Mouse (Mus musculus) mouse embryonic stem cell (cell line): ENCODE results near the gene Mab21l3.

Experiments
- in situ Hi-C, 2 experiments: fragments of 300-500 bp; cut with MboI; formaldehyde crosslinking; loops; 1 replicate in 1 of 2; 3 replicates in 1 of 2; pipeline ENCODE4 v1.14.3; 2019 to 2020; ENCODE audit warnings: low sequenced_read_pairs in 2 of 2, low pct_unique_long_range_greater_than_20kb in 1 of 2, mixed read lengths in 1 of 2; ENCODE audit not compliant: unreplicated experiment in 1 of 2

The Mab21l3 gene

DNA sequence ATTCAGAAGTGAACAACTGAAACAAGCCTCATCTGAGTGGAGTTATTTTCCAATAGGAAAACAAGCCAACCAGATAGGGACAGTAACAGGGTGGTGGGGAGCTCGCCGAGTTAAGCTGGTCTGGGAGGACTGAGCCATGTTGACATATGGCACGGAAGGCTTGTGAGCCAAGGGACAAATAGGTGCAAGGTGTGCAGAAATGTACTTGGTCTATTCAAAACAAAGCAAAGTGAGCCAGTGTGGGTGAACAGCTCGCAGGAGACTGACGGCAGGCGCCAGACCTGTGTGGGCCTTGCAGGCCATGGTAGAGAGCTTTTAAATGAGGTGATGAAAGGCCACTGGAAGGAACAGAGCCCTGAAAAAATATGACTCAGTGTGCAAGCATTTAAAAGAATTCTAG lies 41.1 kb downstream of the Mab21l3 start:
- in situ Hi-C loops, result loop anchor here (10.0 to 25.0 kb wide), 2 partner anchors 313 to 495 kb away; no protein-coding TSS in a partner anchor

DNA sequence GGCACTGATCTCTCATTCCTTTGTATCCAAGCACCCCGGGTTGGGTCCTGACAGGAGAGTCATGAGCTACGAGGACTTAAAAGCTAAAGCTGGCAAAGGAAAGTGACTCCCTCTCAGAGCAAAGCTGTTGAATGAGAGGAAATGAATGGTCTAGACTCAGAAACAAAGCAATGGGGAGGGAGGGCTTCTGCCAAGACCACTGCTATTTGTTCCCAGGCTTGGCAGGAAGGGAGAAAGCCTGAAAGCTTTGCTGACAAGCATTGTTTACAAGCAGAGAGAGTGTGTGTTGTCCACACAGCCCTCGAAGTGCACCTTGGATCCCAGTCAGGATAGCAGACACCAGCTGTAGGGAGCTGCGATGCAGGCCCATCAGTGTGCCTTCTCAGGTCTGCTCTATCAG lies 41.8 kb downstream of the Mab21l3 start:
- in situ Hi-C loops, result loop anchor here (10.0 to 25.0 kb wide), 2 partner anchors 312 to 495 kb away; no protein-coding TSS in a partner anchor

DNA sequence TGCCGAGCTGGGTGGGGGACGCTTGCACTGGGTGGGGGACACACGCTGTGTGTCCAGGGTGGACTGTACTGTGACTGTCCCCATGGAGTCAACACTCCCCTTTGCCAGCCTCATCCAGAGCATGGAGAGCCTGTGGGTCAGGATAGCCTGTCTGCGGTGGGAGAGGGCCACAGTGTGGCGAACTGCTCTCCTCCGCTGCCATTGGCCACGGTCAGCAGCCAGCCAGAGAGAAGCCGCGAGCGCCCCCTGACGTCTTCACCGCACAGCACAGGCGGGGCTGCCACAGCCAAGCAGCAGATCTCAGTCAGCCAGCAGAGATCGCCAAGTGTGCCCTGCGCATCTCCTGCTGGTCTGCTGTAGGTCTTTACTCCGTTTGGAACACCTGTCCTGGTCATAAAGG lies 42.6 kb downstream of the Mab21l3 start:
- in situ Hi-C loops, result loop anchor here (10.0 to 25.0 kb wide), 2 partner anchors 311 to 494 kb away; no protein-coding TSS in a partner anchor

DNA sequence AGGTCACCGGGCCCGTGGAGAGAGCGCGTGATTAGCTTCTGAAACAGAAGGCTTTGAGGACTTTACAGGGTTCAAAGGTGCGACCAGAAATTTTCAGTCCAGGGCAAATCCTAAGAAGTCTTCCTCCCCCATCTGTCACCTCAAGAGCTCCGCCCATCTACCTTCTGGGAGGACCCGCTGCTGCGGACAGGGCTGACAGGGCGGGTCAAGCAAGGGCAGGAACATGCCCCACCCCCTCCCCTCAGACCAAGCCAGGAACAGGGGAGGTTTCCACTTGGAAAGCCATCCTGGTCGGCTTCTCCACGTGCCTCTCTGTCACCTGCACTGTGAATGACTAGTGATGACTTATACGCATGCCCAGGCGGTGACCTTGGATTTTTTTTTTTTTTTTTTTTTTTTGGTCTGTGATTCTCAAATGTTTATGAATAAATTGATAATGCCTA lies 43.2 kb downstream of the Mab21l3 start:
- in situ Hi-C loops, result loop anchor here (10.0 to 25.0 kb wide), 2 partner anchors 311 to 493 kb away; no protein-coding TSS in a partner anchor

DNA sequence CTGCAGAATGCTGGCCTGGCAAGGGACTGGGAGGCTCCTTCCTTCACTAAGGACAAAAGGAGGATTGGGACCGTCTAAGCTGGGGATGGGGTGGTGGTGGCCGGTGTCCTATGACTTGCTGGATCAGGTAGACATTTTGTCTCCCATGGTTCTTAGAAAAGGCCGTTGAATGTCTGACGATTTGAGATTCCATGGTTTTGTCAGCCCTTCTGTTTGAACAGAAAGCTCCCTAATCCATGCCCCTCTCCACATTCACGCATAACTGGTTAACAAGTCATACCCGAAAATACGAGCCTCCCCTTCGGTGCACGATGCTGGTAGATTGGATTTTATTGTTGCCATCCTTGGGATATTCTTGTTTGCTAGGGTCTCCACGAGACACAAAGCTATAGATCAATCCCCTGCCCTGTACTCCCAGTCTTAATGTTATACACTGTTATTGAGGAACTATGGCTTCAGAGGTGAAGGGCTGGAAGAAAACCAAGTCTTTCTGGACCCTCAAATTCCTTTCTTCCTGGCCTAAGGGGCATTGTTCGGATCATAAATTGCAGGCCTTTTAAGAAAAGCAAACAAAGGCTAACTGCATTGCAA lies 43.7 kb downstream of the Mab21l3 start:
- in situ Hi-C loops, result loop anchor here (10.0 to 25.0 kb wide), 2 partner anchors 310 to 493 kb away; no protein-coding TSS in a partner anchor

DNA sequence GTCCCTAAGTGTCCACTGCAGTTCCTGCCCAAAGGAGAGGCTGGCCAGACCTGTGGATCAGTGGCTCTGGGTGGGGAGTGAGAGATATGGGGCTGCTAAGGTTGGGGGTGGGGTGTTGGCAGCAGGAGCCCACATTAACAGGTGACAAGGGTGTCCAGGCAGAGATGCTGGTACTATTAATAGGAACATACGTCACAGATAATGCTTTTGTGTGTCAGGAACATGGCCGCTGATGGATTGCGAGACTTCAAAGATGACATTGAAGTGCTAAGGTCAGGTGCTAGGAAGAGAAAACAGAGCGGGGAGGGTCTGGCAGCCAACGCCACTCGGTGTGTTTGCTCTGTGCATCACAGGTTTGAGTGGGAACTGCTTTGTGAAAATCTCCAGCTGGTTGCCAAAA lies 44.4 kb downstream of the Mab21l3 start:
- in situ Hi-C loops, result loop anchor here (10.0 to 25.0 kb wide), 2 partner anchors 310 to 492 kb away; no protein-coding TSS in a partner anchor

DNA sequence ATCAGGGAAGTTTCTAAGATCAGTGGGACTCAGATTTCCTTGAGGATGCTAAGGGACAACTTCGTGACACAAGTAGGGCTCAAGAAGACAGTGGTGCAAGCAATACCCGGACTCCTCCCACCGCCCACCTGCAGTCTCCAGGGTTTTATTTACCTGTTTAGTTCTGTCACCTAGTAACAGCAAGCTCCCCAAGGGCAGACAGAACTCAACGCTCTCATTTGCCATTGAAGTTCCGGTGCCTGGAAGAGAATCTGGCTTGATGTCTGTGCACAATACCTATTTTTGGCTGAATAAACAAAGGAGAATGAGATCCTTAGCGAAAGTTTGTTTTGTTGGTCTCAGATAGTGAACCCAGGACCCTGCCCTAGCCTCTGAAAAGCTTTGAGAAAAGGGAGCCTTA lies 45.0 kb downstream of the Mab21l3 start:
- in situ Hi-C loops, result loop anchor here (10.0 to 25.0 kb wide), 2 partner anchors 309 to 491 kb away; no protein-coding TSS in a partner anchor

DNA sequence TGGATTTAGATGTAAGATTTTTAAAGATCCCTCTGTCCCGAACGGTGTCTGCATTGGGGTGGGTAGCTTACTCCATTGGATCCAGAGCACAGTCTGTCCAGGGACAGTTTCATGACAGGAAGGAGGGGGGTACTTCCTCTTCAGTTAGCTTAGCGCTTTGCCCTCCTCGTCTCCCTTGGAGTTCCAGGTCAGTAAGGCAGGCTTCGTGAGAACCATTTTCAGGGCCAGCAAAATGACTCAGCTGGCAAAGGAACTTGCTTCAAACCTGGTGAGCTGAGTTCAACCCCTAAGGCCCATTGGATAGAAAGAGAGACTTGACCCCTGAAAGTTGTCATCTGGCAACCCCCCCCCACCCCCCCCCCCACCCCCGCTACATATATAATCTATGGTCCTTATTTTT lies 46.0 kb downstream of the Mab21l3 start:
- in situ Hi-C loops, result loop anchor here (10.0 to 25.0 kb wide), 2 partner anchors 308 to 490 kb away; no protein-coding TSS in a partner anchor

DNA sequence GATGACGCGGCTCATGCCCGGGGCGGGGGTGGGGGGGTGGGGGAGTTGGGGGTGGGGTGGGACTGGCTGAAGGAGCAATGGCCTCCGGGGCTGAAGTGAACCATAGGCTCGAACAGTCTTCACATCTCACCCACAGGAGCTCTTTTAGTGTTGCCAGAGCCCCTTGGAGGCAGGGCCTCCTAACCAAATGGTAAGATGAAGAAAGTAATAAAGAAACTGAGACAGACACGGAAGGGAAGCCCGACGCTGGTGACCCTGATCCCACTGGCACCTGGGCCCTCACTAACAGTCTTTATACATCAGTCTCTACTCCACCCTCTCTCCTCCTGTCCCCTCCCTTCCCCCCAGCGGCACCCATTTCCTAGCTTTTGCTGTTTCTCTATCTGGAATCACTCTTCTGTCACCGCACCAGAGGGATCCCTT lies 48.2 kb downstream of the Mab21l3 start:
- in situ Hi-C loops, result loop anchor here (10.0 to 25.0 kb wide), 2 partner anchors 306 to 488 kb away; no protein-coding TSS in a partner anchor

DNA sequence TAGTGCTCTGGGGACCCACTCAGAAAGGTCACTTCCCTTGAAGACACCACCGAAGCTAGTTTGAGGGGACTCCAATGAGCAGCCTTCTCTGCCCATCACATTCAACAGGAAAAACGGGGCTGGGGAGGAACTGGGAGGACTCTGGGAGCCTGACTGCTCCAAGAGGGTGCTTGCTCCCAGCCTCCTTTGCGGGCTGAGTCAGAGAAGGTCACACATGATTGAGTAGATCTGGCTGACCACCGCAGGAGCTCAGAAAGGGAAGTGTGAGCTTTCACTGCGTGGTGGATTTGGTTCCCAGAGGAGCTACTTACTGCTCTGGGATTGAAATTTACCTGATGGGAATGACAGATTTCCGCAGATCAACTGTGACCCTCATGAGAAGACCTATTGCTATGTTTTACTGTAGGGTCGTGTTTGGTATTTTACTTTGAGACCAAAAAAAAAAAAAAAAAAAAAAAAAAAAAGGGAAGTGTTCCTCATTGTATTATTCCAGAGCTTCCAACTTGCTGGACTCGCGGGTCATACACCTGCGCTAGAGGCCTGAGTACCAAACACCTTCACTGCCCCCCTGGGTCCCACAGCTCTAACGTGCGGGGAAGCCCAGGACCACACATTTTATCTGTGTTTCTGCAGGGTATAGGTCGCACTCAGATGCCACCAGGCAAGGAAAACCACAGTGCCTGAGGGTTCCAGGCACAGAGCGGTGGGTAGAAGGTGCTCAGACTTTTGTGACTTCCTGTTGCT lies 48.7 kb downstream of the Mab21l3 start:
- in situ Hi-C loops, result loop anchor here (10.0 to 25.0 kb wide), 2 partner anchors 305 to 488 kb away; no protein-coding TSS in a partner anchor

DNA sequence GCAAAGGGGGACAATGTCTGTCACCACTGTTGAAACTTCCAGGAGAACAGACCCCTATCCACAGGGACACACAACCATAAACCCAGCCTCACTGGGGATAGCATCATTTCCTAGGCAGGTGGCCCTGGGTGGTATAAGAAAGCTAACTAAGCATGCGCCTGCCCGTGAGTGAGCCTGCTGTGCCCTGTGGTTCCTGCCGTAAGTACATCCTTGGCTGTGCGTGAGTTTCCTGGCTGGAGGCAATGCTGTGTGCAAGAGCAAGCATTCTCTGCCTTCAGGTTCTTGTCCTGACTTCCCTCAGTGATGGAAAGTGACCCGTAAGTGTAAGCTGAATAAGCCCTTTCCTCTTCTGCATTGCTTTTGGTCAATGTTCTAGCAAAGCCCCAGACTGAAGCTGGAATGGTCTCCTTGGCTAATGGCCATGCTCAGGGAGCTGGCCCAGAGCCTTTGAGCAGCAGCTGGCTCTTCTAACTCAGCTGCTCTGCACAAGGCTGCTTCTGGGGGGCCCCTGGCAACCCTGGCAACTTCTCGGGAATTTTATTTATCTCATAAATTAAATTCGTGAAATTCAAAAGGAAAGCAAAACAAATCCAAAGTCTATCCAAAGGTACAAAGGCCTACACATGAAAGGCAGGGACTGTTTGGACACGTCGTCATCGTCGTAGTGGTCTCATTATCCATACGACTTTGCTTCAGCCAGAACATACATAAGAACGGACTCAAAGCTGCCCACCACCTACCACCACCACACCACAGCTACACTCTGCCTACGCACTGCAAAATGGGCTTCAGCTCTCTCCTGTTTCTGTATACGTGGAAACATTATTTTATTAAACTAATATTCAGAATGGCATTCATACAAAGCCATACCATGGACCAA lies 50.7 kb downstream of the Mab21l3 start:
- in situ Hi-C loops, result no loop called here

DNA sequence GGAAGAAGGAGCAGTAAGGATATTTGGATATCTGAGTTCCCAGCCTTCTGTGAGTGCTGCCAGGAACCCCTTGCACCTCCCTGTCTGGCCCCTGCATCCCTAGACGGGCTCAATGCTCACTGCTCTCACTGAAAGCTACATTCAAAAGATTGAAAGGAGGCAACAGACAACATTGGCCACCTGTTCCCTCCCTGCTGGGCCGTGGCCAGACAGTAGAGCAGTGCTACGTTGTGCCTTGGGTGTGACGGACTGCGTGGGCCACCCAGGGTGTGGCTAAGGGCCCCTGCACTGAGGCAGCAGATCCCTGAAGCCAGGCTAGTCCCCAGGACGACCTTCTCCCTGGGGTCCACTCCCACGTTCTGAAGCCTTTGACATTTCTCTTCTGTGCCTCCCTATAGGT lies 52.5 kb downstream of the Mab21l3 start:
- in situ Hi-C loops, result no loop called here

DNA sequence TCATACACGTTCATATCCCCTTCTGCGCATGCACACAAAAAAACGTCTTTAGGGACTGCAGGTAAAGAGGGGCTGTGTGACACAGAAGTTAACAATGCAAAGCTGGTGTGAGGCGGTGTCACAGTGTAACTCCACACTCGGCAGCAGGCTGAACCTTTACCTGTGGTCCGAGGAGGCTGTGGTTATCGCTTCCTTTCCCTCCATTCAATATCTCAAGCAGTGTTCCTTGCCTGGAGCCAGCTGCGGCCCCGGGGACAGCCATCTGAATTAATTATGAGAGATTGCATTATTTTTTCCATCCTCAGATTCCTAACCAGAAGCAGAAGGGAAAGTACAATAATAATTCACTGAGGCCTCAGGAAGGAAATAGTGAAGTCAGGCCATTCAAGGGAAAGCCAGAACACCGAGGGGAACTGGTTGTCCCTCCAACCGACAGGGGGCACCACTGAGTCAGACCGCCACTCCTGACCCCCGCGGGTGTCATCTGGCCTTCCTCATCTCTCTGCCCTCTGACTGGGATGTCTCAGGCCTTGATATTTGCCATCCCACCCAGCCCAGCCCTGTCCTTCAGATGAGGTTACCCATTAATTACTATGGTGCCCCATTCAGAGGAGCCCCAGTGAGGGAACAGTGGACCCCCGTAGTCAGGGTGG lies 53.2 kb downstream of the Mab21l3 start:
- in situ Hi-C loops, result no loop called here

DNA sequence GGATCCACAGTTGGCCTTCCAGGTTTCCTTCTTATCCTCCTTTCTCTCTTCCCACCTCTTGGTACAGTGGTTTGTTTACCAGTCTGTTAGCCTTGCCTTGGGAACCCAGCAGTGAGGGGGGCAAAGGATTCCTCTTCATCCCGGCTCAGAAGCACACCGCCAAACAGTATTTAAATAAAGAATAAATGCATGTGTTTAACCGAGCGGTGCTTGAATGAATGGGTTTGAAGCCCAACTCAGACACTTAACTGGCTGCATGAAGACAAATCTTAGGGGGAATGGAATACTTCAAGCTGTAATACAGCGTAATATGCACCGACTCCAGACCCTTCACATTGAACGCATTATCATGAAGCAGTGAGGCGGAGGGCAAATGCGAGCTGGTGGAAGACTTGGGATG lies 54.1 kb downstream of the Mab21l3 start:
- in situ Hi-C loops, result no loop called here

DNA sequence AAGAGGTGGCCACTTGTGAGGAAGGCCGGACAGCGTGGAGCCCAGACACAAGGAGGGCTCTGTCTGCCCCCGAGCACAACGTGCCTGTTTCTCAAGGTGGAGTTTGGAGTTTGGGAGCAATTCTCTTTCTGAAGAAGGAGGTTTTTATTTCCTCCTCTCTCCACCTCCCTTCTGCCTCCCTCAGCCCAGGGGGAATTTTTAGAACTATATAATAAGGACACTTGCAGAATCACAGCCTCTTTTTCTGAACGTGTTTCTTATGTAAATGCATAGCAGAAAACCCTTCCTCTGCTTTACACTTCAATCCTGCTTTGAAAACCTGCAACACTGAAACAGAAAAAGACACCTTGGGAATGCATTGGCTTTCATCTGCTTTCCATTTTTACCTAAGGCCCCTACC lies 54.7 kb downstream of the Mab21l3 start:
- in situ Hi-C loops, result no loop called here

DNA sequence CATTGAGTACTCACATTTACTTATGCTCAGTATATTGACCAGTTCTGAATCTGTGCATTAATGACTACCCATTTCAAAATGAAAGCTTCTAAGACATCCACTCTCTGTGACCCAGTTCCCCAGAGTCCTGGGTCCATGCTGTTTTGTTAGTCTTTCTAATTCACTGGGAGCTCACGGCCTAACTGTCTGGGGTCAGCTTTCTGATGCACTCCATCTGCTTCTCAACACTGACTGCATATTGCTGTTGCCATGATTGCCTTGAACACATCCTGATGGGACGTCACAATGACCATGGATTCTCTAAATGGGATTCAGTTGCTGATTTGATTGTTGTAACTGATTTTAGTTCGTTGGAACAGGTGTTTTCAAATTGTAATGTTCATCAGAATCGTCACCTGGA lies 56.6 kb downstream of the Mab21l3 start:
- in situ Hi-C loops, result no loop called here

DNA sequence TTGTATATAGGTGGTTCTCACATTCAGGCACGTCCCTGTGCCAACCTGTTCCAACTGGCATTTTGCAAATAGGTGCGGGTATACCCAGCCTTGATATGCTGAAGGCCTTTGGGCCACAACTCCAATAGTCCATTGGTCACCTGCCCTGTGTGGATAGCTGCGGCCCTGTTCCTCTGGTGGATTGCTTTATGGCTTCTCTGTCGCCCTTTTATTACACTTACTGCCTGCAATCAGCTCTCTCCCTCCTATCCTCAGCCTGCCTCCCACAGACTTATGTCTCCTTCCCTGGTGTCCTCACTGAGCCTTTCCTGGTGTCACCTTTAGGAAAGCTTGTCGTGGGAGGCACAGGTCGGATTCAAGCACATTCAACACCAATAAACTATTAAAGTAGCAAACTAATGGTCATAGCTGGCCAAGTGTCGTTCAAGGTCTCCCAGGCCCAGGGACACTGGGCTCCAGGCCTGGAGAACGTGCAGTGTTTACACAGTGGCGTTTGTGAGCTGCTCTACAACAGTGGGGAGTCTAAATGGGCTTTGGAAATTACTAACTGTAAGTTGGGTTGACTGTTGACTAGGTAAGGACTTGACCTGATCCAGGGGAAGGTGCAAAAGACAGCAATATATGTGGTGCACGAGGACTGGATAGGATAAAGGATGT lies 63.9 kb downstream of the Mab21l3 start:
- in situ Hi-C loops, result no loop called here

DNA sequence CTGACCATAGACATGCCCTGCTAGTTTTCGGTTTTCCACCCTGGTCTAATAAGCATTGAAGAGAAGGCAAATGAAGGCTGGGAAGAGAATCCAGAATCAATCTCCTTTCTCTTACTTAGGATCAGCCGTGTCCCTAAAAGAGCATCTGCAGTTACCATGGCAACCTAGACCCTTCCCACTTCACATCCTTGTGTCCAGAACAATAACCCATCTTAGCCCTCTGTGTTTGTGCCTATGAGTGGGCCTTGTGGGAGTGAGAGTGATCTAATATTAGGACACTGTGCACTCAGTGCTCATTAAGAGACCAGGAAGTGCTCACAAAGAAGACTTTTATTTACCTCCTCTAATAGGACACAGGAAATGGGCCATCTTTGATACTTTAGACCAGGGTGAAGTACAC lies 65.0 kb downstream of the Mab21l3 start:
- in situ Hi-C loops, result no loop called here
